In the genomic region with DNA sequence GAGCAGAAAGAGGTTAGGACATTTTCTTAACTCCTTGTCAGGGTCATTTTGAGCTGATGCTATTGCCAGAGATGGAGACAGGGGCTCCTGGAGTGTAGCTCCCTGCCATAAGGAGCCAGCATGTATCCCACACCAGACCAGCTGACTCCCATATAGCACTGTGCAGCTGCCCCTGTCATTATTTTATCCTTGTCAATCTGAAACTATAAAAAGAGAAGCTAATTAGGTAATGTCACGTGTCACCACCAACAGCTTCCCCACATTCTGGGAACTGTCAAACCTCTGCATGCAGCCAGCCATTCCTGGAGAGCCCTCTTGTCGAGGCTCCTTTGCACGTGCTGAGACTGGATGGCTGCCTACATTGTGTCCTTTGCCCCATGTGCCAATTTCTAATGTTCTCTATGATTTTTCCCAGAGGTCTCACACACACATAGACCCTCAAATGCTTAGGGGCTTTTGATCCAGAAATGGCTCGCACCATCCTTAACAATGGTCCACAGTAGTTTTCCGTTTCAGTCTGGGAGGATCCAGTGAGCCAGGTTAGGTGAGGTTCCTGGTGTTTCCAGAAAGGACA, we compare ENCODE assay signal across 17 mouse cellular contexts. TPM values are rescaled to one million over a fixed set of nuclear protein-coding genes. Genes with fewer than 3 reads are reported as not detected.
"Had no signal": no experiment of that assay in that cellular context is flagged by ENCODE, and none has a peak within 500 bp of the region (broad histone marks: within the 10 kb centered on the region; RNA-seq: fewer than 3 reads in every experiment).

No protein-coding gene starts in this region.

- H3K4me2 ChIP-seq: limb, embryonic 15.5 days; liver, embryonic 13.5 days; lung, embryonic 15.5 days; midbrain, embryonic 11.5 days; midbrain, embryonic 15.5 days; neural tube, embryonic 13.5 days; stomach, embryonic 15.5 days had no signal

- H3K9ac ChIP-seq: limb, embryonic 15.5 days; liver, embryonic 13.5 days; liver, postnatal 0 days; lung, embryonic 15.5 days; midbrain, embryonic 15.5 days; neural tube, embryonic 13.5 days; stomach, embryonic 15.5 days had no signal

- DNase-seq: kidney, postnatal 14 days; left cerebral cortex, postnatal 4 days; liver, embryonic 13.5 days; liver, postnatal 0 days; lung, postnatal 14 days; right cerebral cortex, postnatal 14 days; thymus, adult 2 months; thymus, postnatal 36 days had no signal

- H3K27me3 ChIP-seq: limb, embryonic 15.5 days; liver, embryonic 13.5 days; lung, embryonic 15.5 days; midbrain, embryonic 15.5 days; neural tube, embryonic 13.5 days; stomach, embryonic 15.5 days had no signal

- H3K4me1 ChIP-seq: stomach, embryonic 15.5 days had no signal

- H3K36me3 ChIP-seq: limb, embryonic 15.5 days; liver, embryonic 13.5 days; lung, embryonic 15.5 days; midbrain, embryonic 15.5 days; neural tube, embryonic 13.5 days; stomach, embryonic 15.5 days had no signal

- H3K4me3 ChIP-seq: limb, embryonic 15.5 days; liver, embryonic 13.5 days; lung, embryonic 15.5 days; megakaryocyte, embryonic 14.5 days; midbrain, embryonic 15.5 days; neural tube, embryonic 13.5 days; stomach, embryonic 15.5 days had no signal

- H3K27ac ChIP-seq: limb, embryonic 15.5 days; liver, embryonic 13.5 days; lung, embryonic 15.5 days; macrophage; midbrain, embryonic 15.5 days; neural tube, embryonic 13.5 days; stomach, embryonic 15.5 days had no signal

- H3K9me3 ChIP-seq: limb, embryonic 15.5 days; liver, embryonic 13.5 days; lung, embryonic 15.5 days; megakaryocyte, embryonic 14.5 days; midbrain, embryonic 15.5 days; neural tube, embryonic 13.5 days; stomach, embryonic 15.5 days had no signal

- ATAC-seq: liver, postnatal 0 days; midbrain, embryonic 15.5 days had no signal

RNA-seq across cellular contexts. Expression of gene Ctse, which starts 21.5 kb away (rescaled TPM):
- total RNA-seq: layer of hippocampus, postnatal 14 days had no signal
- polyA plus RNA-seq: neural tube, embryonic 13.5 days had no signal
